Comparison of ENCODE assay signal across 22 mouse cellular contexts in the genomic region with DNA sequence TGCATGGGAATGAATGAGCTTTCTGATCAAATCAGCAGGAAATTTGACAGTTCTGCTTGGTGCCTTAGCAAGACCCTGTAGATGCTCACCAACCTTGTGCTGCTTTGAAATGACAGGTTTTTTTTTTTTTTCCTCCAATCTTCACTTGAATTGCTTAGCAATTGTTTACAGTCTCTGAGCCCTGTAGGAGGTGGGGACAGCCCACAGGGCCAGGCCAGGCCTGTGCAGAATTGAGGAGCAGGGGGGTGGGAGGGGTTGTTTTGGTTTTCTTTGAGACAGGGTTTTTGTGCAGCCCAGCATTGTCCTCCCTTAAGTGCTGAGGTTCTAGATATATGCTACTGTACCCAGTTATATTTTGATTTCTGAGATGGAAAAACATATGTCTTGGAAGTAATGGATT.
"Had no signal": no experiment of that assay in that cellular context is flagged by ENCODE, and none has a peak within 500 bp of the region (broad histone marks: within the 10 kb centered on the region; RNA-seq: fewer than 3 reads in every experiment).

No protein-coding gene starts in this region.

- H3K9ac ChIP-seq: limb, embryonic 13.5 days; liver, embryonic 12.5 days; liver, embryonic 15.5 days; lung, embryonic 15.5 days; midbrain, embryonic 13.5 days; neural tube, embryonic 12.5 days; neural tube, embryonic 15.5 days had no signal

- H3K9me3 ChIP-seq: limb, embryonic 10.5 days; limb, embryonic 13.5 days; liver, embryonic 12.5 days; liver, embryonic 15.5 days; lung, embryonic 15.5 days; megakaryocyte, embryonic 14.5 days; midbrain, embryonic 10.5 days; midbrain, embryonic 13.5 days; neural tube, embryonic 12.5 days; neural tube, embryonic 15.5 days had no signal

- H3K27me3 ChIP-seq: limb, embryonic 13.5 days; liver, embryonic 12.5 days; liver, embryonic 15.5 days; lung, embryonic 15.5 days; megakaryocyte, embryonic 14.5 days; midbrain, embryonic 13.5 days; neural tube, embryonic 12.5 days; neural tube, embryonic 15.5 days had no signal

- H3K4me2 ChIP-seq: limb, embryonic 13.5 days; liver, embryonic 12.5 days; liver, embryonic 15.5 days; lung, embryonic 15.5 days; midbrain, embryonic 13.5 days; neural tube, embryonic 12.5 days; neural tube, embryonic 15.5 days had no signal

- H3K4me1 ChIP-seq: limb, embryonic 10.5 days; limb, embryonic 13.5 days; liver, embryonic 15.5 days; lung, embryonic 15.5 days; megakaryocyte, embryonic 14.5 days; midbrain, embryonic 10.5 days; midbrain, embryonic 13.5 days; neural tube, embryonic 12.5 days had no signal

- H3K27ac ChIP-seq: limb, embryonic 10.5 days; limb, embryonic 13.5 days; liver, embryonic 12.5 days; liver, embryonic 15.5 days; lung, embryonic 15.5 days; midbrain, embryonic 10.5 days; midbrain, embryonic 13.5 days; neural tube, embryonic 12.5 days; neural tube, embryonic 15.5 days had no signal

- H3K36me3 ChIP-seq: lung, embryonic 15.5 days had no signal

- ATAC-seq: liver, embryonic 12.5 days; midbrain, embryonic 13.5 days had no signal

- H3K4me3 ChIP-seq: limb, embryonic 10.5 days; limb, embryonic 13.5 days; liver, embryonic 12.5 days; liver, embryonic 15.5 days; lung, embryonic 15.5 days; megakaryocyte, embryonic 14.5 days; midbrain, embryonic 10.5 days; midbrain, embryonic 13.5 days; neural tube, embryonic 12.5 days; neural tube, embryonic 15.5 days had no signal

- DNase-seq: kidney, adult 18-20 months; kidney, adult 9 months; kidney, postnatal 14 days; kidney, postnatal 4 days; layer of hippocampus, adult 9-11 months; layer of hippocampus, postnatal 36 days; liver; lung, adult 18-20 months; lung, postnatal 10 days; lung, postnatal 36 days; thymus, adult 18-20 months; thymus, postnatal 36 days had no signal
